Mouse (Mus musculus): ENCODE measurements around the gene Il27ra. TPM values are rescaled to one million over a fixed set of nuclear protein-coding genes. Genes with fewer than 3 reads are reported as not detected.

Il27ra gene
- polyA plus RNA-seq, 1 experiment from 2014 or later, result 6.1 TPM

MicroRNAs encoded within 50 kb of the gene (microRNA counts, 519-probe panel; counts per million panel counts)
- microRNA mmu-miR-1199 (322 counts per million, percentile 70 among the panel's probes with 10 or more counts), microRNA mmu-miR-709 (322 counts per million, percentile 70 among the panel's probes with 10 or more counts)

Small RNA genes within 50 kb of the gene (microRNA-seq; reads per million reads assigned to microRNA genes)
- gene Mir1199 (0.84 reads per million), gene Mir709 (not detected), gene Mir8111 (3.1 reads per million, percentile 5 among the genes with 10 or more reads in this experiment)

Other genes starting within 250 kb of the Il27ra start
- gene Adgrl1, start 142.5 kb downstream of the Il27ra start, polyA plus RNA-seq (2014; fragmentation: Nextera tagmentation; extraction: Ambion mirVana), result 10.4 and 13.0 TPM in 2 replicates
- 0.51 and 0.66 TPM in 2 replicates for gene Gm10644, start 87.4 kb downstream of the Il27ra start, polyA plus RNA-seq (2014; fragmentation: Nextera tagmentation; extraction: Ambion mirVana)
- 57.2 and 60.7 TPM in 2 replicates for gene Asf1b, start 87.1 kb downstream of the Il27ra start, polyA plus RNA-seq (2014; fragmentation: Nextera tagmentation; extraction: Ambion mirVana)
- gene Prkaca, start 69.6 kb downstream of the Il27ra start, polyA plus RNA-seq (2014; fragmentation: Nextera tagmentation; extraction: Ambion mirVana), result 160 and 211 TPM in 2 replicates
- gene Samd1, start 44.9 kb downstream of the Il27ra start, polyA plus RNA-seq (2014; fragmentation: Nextera tagmentation; extraction: Ambion mirVana), result 7.3 and 8.5 TPM in 2 replicates
- 0.69 and 0.80 TPM in 2 replicates for gene 1700067K01Rik, start 41.1 kb downstream of the Il27ra start, polyA plus RNA-seq (2014; fragmentation: Nextera tagmentation; extraction: Ambion mirVana)
- gene 2210011C24Rik, start 30.4 kb downstream of the Il27ra start, polyA plus RNA-seq (2014; fragmentation: Nextera tagmentation; extraction: Ambion mirVana), result 0.16 and 0.20 TPM in 2 replicates
- 0.13 and 1.2 TPM in 2 replicates for gene Palm3, start 21.1 kb downstream of the Il27ra start, polyA plus RNA-seq (2014; fragmentation: Nextera tagmentation; extraction: Ambion mirVana)
- gene Rln3, start 2.4 kb upstream of the Il27ra start, polyA plus RNA-seq (2014; fragmentation: Nextera tagmentation; extraction: Ambion mirVana), result not detected in 2 replicates
- 1.1 and 1.6 TPM in 2 replicates for gene Gm10643, start 22.5 kb upstream of the Il27ra start, polyA plus RNA-seq (2014; fragmentation: Nextera tagmentation; extraction: Ambion mirVana)
- gene Rfx1, start 24.2 kb upstream of the Il27ra start, polyA plus RNA-seq (2014; fragmentation: Nextera tagmentation; extraction: Ambion mirVana), result 6.1 and 6.3 TPM in 2 replicates
- gene Dcaf15, start 62.2 kb upstream of the Il27ra start, polyA plus RNA-seq (2014; fragmentation: Nextera tagmentation; extraction: Ambion mirVana), result 6.3 and 6.4 TPM in 2 replicates
- gene Podnl1, start 83.4 kb upstream of the Il27ra start, polyA plus RNA-seq (2014; fragmentation: Nextera tagmentation; extraction: Ambion mirVana), result 0.08 and 0.16 TPM in 2 replicates
- gene Cc2d1a, start 105.3 kb upstream of the Il27ra start, polyA plus RNA-seq (2014; fragmentation: Nextera tagmentation; extraction: Ambion mirVana), result 9.3 and 11.8 TPM in 2 replicates
- gene 4930432K21Rik, start 105.4 kb upstream of the Il27ra start, polyA plus RNA-seq (2014; fragmentation: Nextera tagmentation; extraction: Ambion mirVana), result 0.43 and 0.63 TPM in 2 replicates
- gene Nanos3, start 142.6 kb upstream of the Il27ra start, polyA plus RNA-seq (2014; fragmentation: Nextera tagmentation; extraction: Ambion mirVana), result 2.4 and 3.8 TPM in 2 replicates
- gene Zswim4, start 194.5 kb upstream of the Il27ra start, polyA plus RNA-seq (2014; fragmentation: Nextera tagmentation; extraction: Ambion mirVana), result 6.7 and 7.3 TPM in 2 replicates
- 359 and 400 TPM in 2 replicates for gene D8Ertd738e, start 207.1 kb upstream of the Il27ra start, polyA plus RNA-seq (2014; fragmentation: Nextera tagmentation; extraction: Ambion mirVana)
- gene Mri1, start 214.7 kb upstream of the Il27ra start, polyA plus RNA-seq (2014; fragmentation: Nextera tagmentation; extraction: Ambion mirVana), result 45.4 and 48.3 TPM in 2 replicates
- gene Ccdc130, start 227.8 kb upstream of the Il27ra start, polyA plus RNA-seq (2014; fragmentation: Nextera tagmentation; extraction: Ambion mirVana), result 17.5 and 20.8 TPM in 2 replicates